Mouse (Mus musculus) megakaryocyte, adult 5-6 weeks (primary cell): ENCODE measurements around the gene Gan. TPM values are rescaled to one million over a fixed set of nuclear protein-coding genes. Genes with fewer than 3 reads are reported as not detected.

Experiments used
- ATAC-seq: 2 replicates; pipeline ENCODE4 v1.8.0; 2016; ENCODE audit warnings: mild to moderate bottlenecking, inconsistent platforms; ENCODE audit not compliant: poor library complexity, severe bottlenecking
- total RNA-seq, 2 experiments: library from RNA; stranded (forward) in 1 of 2; stranded (reverse) in 1 of 2; fragments of 153-499, 151-499 nt in 1 of 2; fragments of 221-1000, 200-1000 nt in 1 of 2; gene quantifications; 2 replicates each; pipeline versions ENCODE4 v1.2.3 to v1.2.4; 2015 to 2017

Gene Gan
- total RNA-seq, 2 experiments from 2014 or later = 4.8 to 5.4 TPM

- no peak for ATAC-seq
Observed at GRCm38 (mm10) chr8:117156866-117157768, 818 bp upstream of the Gan start.

- peak; percentile 96 for ATAC-seq
Observed at GRCm38 (mm10) chr8:117157769-117158091, 205 bp upstream of the Gan start.

- ATAC-seq = no peak
Observed at GRCm38 (mm10) chr8:117159031-117159430, 1.1 kb downstream of the Gan start.

- ATAC-seq = no peak
Observed at GRCm38 (mm10) chr8:117164912-117165311, 7.0 kb downstream of the Gan start.

- no peak for ATAC-seq
Observed at GRCm38 (mm10) chr8:117165542-117165941, 7.6 kb downstream of the Gan start.

GRCm38 (mm10) chr8:117166515-117166914 lies 8.6 kb downstream of the Gan start:
- ATAC-seq = no peak

- ATAC-seq = no peak
Observed at GRCm38 (mm10) chr8:117167243-117167883, 9.4 kb downstream of the Gan start.

GRCm38 (mm10) chr8:117168378-117168777 lies 10.4 kb downstream of the Gan start:
- no peak for ATAC-seq

- no peak for ATAC-seq
Observed at GRCm38 (mm10) chr8:117171826-117172225, 13.9 kb downstream of the Gan start.

- no peak for ATAC-seq
Observed at GRCm38 (mm10) chr8:117172904-117173303, 15.0 kb downstream of the Gan start.

- no peak for ATAC-seq
Observed at GRCm38 (mm10) chr8:117173690-117174089, 15.8 kb downstream of the Gan start.

- ATAC-seq = no peak
Observed at GRCm38 (mm10) chr8:117174536-117174935, 16.6 kb downstream of the Gan start.

GRCm38 (mm10) chr8:117176308-117176707 lies 18.4 kb downstream of the Gan start:
- no peak for ATAC-seq

- no peak for ATAC-seq
Observed at GRCm38 (mm10) chr8:117177236-117177635, 19.3 kb downstream of the Gan start.

- no peak for ATAC-seq
Observed at GRCm38 (mm10) chr8:117178039-117178438, 20.1 kb downstream of the Gan start.

- no peak for ATAC-seq
Observed at GRCm38 (mm10) chr8:117178676-117179075, 20.7 kb downstream of the Gan start.

GRCm38 (mm10) chr8:117182746-117183145 lies 24.8 kb downstream of the Gan start:
- no peak for ATAC-seq

GRCm38 (mm10) chr8:117183664-117184377 lies 25.9 kb downstream of the Gan start:
- ATAC-seq = peak; percentile 97

- no peak for ATAC-seq
Observed at GRCm38 (mm10) chr8:117194355-117194754, 36.4 kb downstream of the Gan start.

GRCm38 (mm10) chr8:117196593-117196992 lies 38.7 kb downstream of the Gan start:
- ATAC-seq = no peak

GRCm38 (mm10) chr8:117197551-117197950 lies 39.6 kb downstream of the Gan start:
- no peak for ATAC-seq
